Mouse (Mus musculus) layer of hippocampus, adult 9-10 months (tissue): ENCODE data around the gene Piwil4.

Experiments used
- DNase-seq: peaks from one replicate; pipeline ENCODE4 v3.0.0; 2022; ENCODE audit warnings: low spot score

Gene Piwil4

DNA sequence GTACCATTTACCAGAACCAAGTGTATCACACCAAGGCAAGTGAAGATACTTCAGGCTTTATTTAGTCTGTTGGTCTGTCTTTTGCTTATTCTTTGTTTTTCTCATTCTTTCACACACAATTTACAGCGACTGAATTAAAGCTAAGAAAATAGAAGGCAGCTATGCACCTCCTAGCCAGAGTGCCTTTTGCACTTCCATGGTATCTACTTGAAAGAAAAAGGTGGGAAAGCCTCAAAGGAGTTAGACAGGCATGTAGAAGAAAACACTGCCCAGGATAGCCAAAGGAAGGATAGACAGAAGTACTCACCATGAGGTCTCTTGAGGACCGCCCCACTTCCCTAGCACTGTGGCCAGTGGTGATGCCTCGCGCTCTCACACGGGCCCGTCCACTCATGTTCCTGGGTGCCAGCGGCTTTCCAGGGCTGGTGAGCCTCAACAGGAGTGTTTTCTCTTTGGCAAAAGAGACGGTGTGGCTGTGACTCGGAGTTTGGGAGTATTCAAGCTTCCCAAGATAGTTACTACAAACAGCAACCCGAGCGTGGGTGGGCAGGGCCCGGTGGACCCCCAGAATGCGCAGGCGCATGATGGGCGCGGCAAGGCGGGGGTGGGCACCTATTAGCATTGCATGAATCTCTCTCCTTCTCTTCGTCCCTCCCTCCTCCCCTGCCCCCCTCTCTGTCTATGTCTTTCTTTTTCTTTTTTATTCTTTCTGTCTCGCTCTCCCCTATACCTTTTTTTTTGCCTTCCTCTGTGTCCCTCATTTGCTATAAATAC is at the start of gene Piwil4:
Gene Piwil4 (minus strand): TSS at position 583 of the 774 bp plus-strand sequence.
- DNase-seq: no peak

DNA sequence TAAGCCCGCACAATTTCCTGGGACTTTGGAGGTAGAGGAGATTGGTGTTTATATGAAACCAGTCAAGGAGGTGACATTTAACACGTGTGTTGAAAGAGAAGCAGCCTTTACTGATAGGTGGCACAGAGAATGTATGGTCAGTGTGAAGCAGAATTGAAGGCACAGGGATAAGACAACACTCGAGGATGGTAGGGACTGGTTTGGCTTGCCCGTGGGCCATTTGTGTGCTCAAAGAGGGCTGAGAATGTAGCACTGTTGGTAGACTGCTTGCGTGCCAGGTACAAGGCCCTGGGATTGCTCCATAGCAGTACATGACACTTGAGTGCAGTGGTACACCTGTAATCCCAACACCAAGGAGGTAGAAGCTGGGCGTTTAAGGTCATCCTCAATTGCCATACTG is 46.8 kb upstream of the Piwil4 start:
- DNase-seq: no peak

- peak; percentile 95 for DNase-seq
These were observed 43.8 kb upstream of the Piwil4 start, which contains the start of the genes Mre11a and Ankrd49 for GRCm38 (mm10) chr9:14784039-14785002. Gene Mre11a, plus strand, starts transcription at chr9:14784654. Gene Ankrd49, minus strand, starts transcription at chr9:14784856.

DNA sequence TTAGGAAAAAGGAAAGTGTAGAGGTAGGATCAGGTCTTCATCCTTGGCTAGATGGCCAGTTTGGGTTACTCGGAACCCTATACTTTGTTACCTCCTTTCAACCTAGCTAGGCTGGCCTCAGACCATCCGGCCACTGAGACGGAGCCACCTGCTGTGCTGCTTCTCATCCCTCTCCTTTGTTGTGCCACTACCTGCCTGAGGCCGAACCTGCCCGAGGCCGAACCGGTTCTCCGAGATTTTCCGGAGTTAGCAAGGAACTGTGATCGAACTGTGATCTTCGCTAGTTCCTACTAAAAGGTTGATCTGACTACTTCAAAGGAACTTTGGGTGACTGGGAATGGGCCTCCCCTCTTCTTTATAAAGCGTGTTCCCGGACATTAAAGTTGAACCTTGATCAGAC is 37.8 kb upstream of the Piwil4 start:
- DNase-seq: no peak

DNA sequence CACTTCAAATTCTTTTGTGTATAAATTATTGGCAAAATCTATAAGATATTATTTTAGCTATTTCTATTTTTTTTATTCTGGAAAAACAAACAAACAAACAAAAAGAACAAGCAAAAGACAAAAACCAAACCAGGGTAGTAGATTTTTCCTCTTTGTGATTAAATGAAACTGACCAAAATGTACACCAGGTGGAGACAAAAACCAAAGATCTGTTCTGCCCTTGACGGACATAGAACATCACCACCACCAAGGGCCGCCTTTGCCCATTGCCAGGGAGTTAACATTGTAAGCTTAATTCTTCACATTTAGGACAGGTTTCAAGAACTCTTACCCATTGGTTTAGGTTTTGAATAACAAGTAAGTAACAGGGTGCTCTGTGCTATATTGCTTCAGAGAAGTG is 33.3 kb upstream of the Piwil4 start:
- DNase-seq: no peak

DNA sequence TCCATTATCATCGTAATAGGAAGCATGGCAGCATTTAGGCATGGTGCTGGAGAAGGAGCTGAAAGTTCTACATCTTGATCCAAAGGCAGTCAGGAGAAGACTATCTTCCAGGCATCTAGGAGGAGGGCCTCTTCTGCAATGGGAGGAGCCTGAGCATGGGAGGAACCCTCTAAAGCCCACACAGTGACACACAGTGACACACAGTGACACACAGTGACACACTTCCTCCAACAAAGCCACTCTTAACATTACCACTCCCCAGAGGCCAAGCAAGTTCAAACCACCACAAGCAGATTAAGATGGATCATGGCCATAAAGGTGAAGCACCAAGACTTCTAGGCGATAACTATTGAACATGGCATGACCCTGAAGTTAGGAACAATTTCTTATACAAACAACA is 31.5 kb upstream of the Piwil4 start:
- DNase-seq: no peak

DNA sequence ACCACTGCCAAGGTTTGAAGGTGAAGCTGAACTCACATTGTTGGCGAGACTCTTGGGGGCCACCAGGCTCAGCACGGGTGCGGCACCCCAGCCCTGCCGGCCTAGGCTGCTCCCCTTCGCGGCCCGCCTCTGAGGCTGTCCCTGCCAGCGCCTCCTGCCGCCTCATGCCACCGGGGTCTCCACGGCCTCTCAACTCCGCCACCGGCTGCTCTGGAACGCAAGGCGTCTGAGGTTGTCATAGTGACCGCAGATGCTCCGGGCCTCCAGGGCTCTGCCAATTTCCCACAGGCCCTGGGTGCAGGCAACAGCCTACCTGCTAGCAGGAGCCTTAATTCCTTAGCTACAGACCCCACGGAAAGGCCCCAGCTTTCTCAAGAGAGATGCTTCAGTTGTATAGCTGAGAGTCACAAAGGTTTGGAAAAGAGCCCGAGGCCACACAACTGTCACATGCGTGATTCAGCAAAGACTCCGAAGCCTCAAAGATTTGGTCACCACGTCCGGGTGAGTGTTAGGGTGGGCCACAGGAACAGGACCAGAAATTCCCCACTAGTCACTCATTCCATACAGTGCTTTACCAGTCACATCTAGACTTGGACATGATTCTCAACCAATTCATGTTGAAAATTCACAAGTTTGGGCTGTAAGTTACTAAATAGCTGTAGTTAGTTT is 30.4 kb upstream of the Piwil4 start, which contains the start of gene 1700012B09Rik:
Gene 1700012B09Rik (minus strand): TSS at position 228 of the 669 bp plus-strand sequence.
- no peak for DNase-seq

GRCm38 (mm10) chr9:14769811-14770210 is 29.3 kb upstream of the Piwil4 start:
- DNase-seq: no peak

DNA sequence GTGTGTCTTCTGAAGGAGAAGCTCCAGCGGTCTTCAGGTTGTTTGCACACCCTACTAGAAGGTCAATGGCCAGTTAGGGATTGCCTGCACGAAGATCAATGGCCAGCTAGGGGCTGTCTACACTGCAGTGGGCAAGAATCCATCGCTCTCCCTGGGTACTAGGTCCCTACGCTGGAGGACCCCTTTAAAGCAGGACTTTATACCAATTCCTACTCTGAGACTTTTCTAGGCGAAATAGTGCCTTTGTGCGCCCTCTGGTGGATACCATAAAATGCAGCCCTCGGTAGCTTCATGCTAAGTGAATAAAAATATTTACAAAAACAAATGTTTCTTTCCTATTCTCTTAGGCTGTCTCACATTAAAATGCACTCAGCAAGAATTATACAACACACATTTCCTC is 24.2 kb upstream of the Piwil4 start:
- DNase-seq: no peak

DNA sequence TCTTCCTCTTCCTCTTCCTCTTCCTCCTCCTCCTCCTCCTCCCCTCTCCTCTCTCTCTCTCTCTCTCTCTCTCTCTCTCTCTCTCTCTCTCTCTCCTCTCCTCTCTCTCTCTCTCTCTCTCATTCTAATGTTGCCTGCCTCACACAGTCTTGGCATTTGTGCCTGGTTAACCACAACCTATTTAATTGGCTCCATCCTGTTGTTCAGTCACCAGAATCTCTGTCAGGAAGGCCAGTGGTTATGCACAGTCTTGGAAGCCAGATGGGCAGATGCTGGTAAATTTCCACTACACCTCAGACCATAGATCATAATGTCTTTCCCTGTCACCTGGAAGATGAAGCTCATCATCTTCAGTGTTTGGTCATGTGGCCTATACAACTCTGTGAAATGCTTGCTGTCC is 18.7 kb upstream of the Piwil4 start:
- DNase-seq: no peak

- no peak for DNase-seq
These were observed 18.1 kb upstream of the Piwil4 start for GRCm38 (mm10) chr9:14758590-14758989.

- no peak for DNase-seq
These were observed 13.9 kb upstream of the Piwil4 start for GRCm38 (mm10) chr9:14754469-14754868.

DNA sequence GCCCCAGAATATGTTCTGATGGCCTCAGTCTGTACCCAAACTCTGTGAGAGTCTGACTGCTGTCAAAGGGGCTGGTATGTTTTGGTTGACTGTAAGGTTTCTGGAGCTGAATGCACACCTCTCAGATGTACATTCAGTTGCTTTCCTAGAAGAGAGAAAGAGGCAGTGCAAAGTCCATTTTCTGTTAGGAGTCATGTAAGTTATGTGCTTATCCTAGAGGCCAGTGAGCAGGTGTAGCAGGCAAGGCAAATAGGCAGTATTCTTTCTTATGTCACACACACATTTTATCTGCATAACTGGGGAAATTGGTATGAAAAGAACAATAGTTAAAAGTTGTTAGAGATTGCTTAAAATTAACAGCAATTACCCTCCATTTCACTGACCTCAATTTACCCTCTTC is 13.4 kb upstream of the Piwil4 start:
- no peak for DNase-seq

- DNase-seq: no peak
These were observed 11.5 kb upstream of the Piwil4 start, which contains the start of gene Fut4 for GRCm38 (mm10) chr9:14752001-14752522. Gene Fut4, minus strand, starts transcription at chr9:14752393.

- DNase-seq: no peak
These were observed 11.0 kb upstream of the Piwil4 start for GRCm38 (mm10) chr9:14751503-14752000.

DNA sequence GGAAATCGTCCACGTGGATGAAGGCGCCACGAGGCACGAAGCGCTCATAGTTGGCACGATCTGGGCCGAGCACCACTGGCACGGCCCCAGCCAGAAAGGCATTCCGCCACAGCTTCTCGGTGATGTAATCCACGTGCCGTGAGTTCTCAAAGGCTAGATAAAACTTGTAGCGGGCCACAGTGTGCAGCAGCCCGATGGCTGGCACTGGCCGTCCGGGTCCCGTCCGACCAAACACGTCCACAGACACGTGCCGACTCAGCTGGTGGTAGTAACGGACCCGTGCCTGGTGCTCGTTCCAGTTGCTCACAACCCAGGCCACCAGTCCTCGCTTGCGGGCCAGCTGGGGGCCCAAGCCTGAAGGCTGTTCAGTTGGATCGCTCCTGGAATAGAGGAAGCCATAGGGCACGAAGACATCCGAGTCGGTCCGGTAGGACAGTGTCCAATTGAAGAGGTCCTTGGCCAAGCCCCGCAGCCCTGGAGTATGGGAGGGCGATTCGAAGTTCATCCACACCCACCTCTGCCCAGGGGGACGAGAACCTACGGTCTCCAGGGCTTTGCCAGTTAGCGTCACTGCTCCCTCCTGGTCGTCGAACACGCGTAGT is 10.5 kb upstream of the Piwil4 start:
- no peak for DNase-seq

- DNase-seq: no peak
These were observed 909 bp downstream of the Piwil4 start for GRCm38 (mm10) chr9:14739498-14740150.

GRCm38 (mm10) chr9:14730941-14731541 is 9.5 kb downstream of the Piwil4 start:
- DNase-seq: no peak

- no peak for DNase-seq
These were observed 12.2 kb downstream of the Piwil4 start for GRCm38 (mm10) chr9:14728365-14728764.

- no peak for DNase-seq
These were observed 13.9 kb downstream of the Piwil4 start for GRCm38 (mm10) chr9:14726629-14727028.
